Mouse (Mus musculus) liver, embryonic 14.5 days (tissue): ENCODE measurements at regions not wholly inside any gene's neighbourhood (a gene's known extent, or its start where the extent isn't known, plus 50 kb on each side); places are given as distances from the start of the nearest gene placed in this dataset.

Experiments used
- CTCF ChIP-seq: IDR thresholded peaks from 2 replicates; pipeline ENCODE4 v1.5.1; 2016; ENCODE audit warnings: antibody characterized with exemption, low read depth, control low read depth
- EP300 ChIP-seq: IDR thresholded peaks from 2 replicates; pipeline ENCODE4 v1.6.1; 2016; ENCODE audit warnings: antibody characterized with exemption, low read depth

DNA sequence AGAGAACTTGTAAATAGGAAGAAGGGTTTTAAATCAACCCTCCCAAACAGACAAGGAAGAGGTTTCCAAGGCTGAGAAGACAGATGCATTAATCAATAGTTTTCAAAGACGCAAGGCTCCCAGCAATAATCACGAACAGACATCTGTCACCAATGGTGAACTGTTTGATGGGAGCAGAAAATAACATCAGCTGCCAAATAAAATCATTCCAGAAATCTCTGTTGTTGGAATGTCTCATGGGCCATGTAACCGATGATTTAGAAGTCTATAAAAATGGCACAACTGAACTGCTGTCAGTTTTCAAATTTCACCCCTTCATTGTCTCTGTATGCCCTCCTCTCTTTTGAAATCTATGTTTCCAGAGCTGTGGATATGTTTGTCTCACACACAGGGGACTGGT is 152.7 kb downstream of the Ccdc71l start:
- TF ChIP-seq CTCF (no peak), EP300 (no peak)
